Mouse (Mus musculus) liver, postnatal 0 days (tissue): Measurements from ENCODE around the gene Pard3b.

Experiments used
- CTCF ChIP-seq: sonication (generic); IDR thresholded peaks from 2 replicates; pipeline ENCODE4 v1.5.1; 2016; ENCODE audit warnings: antibody characterized with exemption, low read depth
- EP300 ChIP-seq: IDR thresholded peaks from 2 replicates; pipeline ENCODE4 v1.6.1; 2016; ENCODE audit warnings: antibody characterized with exemption, low read depth, mild to moderate bottlenecking

DNA sequence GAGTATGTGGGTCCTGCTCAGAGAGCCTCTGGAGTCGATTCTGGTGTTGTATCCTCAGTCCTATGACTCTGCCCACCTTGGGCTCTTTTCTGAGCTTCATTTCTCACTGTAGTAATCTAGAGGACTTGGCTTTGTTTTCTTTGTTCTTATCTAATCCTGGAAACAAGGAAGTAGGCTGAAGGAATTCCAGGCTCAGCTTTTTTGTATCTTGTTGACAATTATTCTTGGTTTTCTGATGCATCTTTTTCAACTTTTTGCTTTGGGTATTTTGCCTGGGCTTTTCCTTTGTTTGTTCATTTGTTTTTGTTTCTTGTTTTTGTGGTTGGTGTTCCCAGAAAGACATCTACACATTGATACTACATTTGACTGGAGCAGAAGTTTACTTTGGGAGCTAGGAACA lies 236.3 kb downstream of the Pard3b start:
- TF ChIP-seq CTCF (no peak), EP300 (no peak)
